Mouse (Mus musculus): ENCODE data around the gene Wbp2.
A peak's percentile ranks its signal among the peaks of the same experiment; 100 is the strongest.

The Wbp2 gene

DNA sequence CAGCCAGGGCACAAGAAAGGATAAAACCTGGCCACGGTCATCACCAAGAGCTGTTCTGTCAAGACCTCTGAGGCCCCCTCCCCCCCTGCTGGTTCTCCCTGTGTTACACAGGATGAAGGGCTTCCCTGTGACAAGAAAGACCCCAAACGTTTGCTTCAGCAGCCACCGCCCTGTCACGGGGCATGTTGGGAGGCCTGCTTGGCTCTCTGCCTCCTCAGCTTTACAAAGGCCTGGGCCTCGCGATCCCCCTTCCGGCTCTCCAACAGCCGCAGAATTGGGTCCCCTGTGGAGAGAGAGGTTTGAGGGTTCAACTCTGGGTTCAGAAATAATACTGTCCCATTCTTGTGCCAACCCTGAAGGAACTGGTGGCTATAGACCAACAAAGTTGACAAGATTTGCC is 24.3 kb downstream of the Wbp2 start:
- DNase-seq (ENCODE audit: low spot score) = no peak

DNA sequence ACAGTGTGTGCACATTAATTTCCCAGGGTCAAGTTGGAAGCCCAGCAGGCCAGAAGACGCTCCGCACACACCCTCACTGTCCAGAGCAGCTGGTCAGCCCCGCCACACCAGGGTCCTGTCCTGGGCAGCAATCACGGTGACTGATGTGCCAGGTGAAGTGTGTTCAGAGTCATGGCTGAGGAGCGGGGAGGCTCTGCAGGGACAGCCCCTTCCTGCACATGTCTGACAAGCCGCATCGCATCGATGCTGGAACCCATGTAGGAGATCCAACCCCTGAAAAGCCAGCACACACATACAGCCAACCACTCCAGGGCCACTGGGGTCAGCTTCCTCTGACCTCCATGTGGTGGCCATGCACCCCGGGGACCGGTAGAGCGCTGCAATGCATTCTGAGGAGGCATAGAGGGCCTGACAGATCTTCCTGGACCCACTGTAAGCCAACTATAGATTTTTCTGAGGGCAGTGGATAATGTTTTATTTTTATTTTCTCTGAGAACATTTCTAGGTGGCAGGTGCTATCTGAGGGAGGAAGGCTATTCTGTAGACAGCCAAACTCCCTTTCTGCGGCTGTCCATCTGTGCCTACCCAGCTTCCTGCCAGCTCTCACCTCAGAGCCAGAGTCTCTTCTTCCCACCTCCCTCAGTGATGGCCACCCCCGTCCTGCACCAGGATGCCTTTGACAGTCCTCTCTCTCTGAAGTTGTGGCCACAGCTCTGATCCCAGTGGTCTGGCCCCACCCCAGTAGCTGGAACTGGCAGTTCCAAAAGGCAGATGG is 25.0 kb downstream of the Wbp2 start:
- DNase-seq (ENCODE audit: low spot score) = no peak

DNA sequence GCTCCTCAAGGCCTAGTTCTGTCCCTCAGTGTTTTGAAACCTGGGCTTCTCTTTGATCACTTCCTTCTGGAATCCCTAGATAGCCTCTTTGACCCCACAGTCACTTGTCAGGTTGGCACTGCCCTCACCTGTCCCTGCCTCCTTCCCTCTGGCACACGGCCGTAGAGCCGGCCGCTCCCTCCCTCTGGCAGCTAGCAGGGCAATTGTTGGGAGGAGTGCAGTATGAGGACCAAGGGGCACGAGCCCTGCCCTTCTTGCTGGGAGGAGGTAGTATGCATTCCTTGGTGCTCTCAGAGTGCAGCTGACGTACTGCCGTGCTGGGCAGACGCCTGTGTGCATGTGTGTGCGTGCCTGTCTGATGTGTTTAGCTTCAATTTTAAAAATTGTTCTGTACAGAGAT is 26.2 kb downstream of the Wbp2 start:
- DNase-seq (ENCODE audit: low spot score) = no peak

DNA sequence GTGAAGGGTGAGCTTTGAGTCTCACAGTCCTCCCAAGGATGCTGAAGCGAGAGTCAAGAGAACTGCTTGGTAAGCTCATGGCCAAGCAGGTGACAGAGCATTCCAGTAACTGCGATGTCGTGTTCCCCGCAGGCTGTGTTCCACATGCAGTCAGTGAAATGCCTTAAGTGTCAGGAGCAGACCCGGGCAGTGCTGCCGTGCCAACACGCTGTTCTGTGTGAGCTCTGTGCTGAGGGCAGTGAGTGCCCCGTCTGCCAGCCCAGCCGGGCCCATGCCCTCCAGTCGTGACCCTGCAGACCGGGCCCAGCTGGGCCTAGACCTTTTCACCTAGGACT is 27.1 kb downstream of the Wbp2 start:
- DNase-seq (ENCODE audit: low spot score) = no peak

DNA sequence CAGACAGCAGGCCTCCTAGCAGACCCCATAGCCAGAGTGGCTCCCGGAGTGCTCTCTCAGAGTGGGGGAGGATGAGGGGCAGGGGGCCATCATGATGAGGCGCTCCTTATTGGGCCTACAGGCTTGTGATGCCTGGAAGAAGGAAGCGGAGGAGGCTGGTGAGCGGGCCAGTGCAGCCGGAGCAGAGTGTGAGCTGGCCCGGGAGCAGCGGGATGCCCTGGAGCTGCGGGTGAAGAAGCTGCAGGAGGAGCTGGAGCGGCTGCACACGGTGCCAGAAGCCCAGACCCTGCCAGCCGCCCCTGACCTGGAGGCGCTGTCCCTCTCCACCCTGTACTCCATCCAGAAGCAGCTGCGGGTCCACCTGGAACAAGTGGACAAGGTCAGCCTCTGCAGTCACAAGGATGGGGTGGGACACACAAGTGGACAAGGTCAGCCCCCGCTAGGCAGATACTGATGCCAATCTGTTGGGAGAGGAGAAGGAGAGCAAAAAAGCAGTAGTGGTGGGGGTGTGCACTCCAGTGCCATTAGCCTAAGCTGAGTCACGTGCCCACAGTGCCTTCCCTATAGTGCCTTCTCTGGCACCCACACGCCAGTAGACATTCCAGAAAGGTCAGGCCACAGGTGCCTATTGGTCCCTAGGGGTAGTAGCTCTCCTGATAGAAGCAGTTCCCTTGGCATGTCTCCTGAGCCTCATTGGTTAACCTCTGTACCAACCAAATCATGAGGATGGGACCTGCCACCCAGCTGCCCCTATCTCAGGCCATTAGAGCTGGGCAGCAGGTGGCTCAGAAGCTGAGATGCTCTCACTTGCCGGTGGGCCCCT is 27.7 kb downstream of the Wbp2 start:
- no peak for DNase-seq (ENCODE audit: low spot score)

DNA sequence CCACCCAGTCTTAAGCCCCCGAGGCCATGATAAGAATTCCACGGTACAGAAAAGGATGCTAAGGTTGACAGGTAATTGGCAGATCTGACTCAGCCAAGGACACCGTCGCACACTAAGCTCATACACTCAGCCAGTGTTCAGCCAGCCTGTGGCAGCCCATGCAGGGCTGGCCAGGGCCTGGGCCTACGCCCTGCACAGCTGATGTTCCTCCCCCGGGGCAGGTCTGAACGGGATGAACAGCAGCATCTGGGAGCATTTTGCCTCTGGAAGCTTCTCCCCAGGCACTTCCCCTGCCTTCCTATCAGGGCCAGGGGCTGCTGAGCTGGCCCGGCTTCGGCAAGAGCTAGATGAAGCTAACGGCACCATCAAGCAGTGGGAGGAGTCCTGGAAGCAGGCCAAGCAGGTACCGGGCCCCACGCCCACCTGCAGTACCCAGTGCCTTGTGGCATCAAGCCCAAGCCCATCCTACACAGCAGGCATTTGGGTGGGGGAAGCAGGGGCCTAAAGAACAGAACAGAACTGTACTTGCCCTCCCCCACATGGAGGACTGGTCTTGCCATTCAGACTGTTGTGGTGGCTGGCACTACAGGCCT is 28.7 kb downstream of the Wbp2 start:
- no peak for DNase-seq (ENCODE audit: low spot score)

GRCm38 (mm10) chr11:116057237-116057881 is 29.4 kb downstream of the Wbp2 start:
- DNase-seq (ENCODE audit: low spot score) = no peak

- no peak for DNase-seq (ENCODE audit: low spot score)
Observed at GRCm38 (mm10) chr11:116055873-116056272, 30.9 kb downstream of the Wbp2 start.

GRCm38 (mm10) chr11:116053510-116054229 is 33.1 kb downstream of the Wbp2 start:
- DNase-seq (ENCODE audit: low spot score) = no peak

GRCm38 (mm10) chr11:116050196-116050595 is 36.6 kb downstream of the Wbp2 start:
- DNase-seq (ENCODE audit: low spot score) = no peak

GRCm38 (mm10) chr11:116049610-116050009 is 37.2 kb downstream of the Wbp2 start:
- DNase-seq (ENCODE audit: low spot score) = no peak

DNA sequence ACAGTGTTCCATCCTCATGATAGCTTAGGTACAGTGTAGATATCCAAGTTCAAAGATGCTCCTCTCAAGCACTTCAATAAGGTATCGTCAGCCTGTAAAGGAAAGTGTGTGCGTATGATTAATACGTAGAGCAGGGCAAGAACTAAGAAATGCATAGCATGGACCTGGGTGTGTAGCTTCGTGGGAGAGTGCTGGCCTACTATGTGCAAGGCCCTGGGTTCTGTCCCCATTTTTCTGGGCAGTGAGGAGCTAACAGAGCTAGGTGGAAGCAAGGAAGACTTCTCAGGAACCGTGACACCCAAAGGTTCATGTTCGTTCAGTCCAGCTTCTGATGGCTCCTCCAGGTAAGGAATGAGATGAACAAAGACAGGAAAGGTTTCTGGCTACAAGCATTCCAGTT is 41.6 kb downstream of the Wbp2 start:
- no peak for DNase-seq (ENCODE audit: low spot score)

DNA sequence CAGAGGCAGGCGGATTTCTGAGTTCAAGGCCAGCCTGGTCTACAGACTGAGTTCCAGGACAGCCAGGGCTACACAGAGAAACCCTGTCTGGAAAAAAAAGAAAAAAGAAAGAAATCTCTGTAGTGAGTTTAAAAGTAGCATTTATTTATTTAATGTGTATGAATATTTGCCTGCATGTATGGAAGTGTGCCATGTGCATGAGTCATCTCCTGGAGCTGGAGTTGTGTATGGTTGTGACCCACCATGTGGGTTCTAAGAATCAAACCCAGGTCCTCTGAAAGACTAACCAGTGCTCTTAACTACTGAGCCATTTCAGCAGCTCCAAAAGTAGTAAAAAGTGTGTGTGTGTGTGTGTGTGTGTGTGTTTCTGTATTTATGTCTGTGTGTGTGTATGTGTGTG is 43.5 kb downstream of the Wbp2 start:
- no peak for DNase-seq (ENCODE audit: low spot score)

- DNase-seq (ENCODE audit: low spot score) = no peak
Observed at GRCm38 (mm10) chr11:116042372-116043138, 44.2 kb downstream of the Wbp2 start.

DNA sequence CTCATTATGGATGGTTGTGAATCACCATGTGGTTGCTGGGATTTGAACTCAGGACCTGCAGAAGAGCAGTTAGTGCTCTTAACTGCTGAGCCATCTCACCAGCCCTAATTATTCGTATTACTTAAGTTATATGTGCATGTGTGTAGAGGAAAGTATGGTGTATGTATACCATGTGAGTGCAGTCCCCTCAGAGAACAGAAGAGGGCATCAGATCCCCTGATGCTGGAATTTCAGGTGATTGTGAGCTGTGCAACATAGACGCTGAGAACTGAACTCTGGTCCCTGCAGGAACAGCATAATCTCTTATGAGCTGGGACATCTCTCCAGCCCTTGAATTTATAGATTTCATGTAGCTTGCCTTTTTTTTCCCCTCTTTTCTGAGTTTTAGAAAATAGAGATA is 45.0 kb downstream of the Wbp2 start:
- no peak for DNase-seq (ENCODE audit: low spot score)

- DNase-seq (ENCODE audit: low spot score) = no peak
Observed at GRCm38 (mm10) chr11:116040593-116040992, 46.2 kb downstream of the Wbp2 start.

- no peak for DNase-seq (ENCODE audit: low spot score)
Observed at GRCm38 (mm10) chr11:116037826-116038225, 49.0 kb downstream of the Wbp2 start.

- no peak for DNase-seq (ENCODE audit: low spot score)
Observed at GRCm38 (mm10) chr11:116036671-116037070, 50.1 kb downstream of the Wbp2 start.

- DNase-seq (ENCODE audit: low spot score) = no peak
Observed at GRCm38 (mm10) chr11:116034584-116034983, 52.2 kb downstream of the Wbp2 start.

GRCm38 (mm10) chr11:116030898-116031845 is 55.6 kb downstream of the Wbp2 start:
- DNase-seq (ENCODE audit: low spot score) = peak; percentile 58
